ENCODE assay signal across 20 mouse cellular contexts in the genomic region with DNA sequence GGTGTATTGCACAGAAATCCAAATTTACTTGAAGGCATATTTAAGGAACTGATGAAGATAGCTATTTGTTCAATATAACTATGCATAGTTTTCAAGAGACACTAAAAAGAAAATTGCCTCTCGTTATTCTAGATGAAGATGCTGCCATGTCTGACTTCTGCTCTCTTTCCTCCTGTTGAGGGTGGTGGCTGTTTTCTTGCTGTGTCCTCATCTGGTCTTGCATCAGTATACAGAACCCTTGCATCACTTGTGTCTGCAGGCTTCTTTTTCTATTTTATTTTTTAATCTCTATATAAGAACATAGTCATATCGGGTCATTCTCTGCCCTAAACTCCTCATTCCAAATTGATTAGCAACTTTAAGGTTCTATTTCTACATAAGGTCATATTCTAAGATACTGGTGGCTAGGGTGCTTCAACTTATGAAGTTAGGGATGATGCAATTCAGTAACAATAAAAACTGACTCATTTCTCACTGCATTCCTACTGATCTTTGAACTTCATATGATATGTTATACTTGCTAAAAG.
"Had no signal": no experiment of that assay in that cellular context is flagged by ENCODE, and none has a peak within 500 bp of the region (broad histone marks: within the 10 kb centered on the region; RNA-seq: fewer than 3 reads in every experiment).

No protein-coding gene starts in this region.

- H3K9ac ChIP-seq: liver, embryonic 13.5 days; midbrain, embryonic 12.5 days; midbrain, embryonic 15.5 days; neural tube, embryonic 13.5 days; stomach, embryonic 15.5 days had no signal

- DNase-seq: kidney, adult 2 months; kidney, postnatal 25 days; layer of hippocampus, adult 9-11 months; layer of hippocampus, postnatal 36 days; liver, embryonic 13.5 days; lung, adult 2 months; lung, postnatal 14 days; lung, postnatal 4 days; right cerebral cortex, adult 18-20 months; right cerebral cortex, postnatal 14 days; right cerebral cortex, postnatal 4 days; thymus, adult 18-20 months; thymus, postnatal 36 days had no signal

- H3K27me3 ChIP-seq: liver, embryonic 13.5 days; midbrain, embryonic 12.5 days; midbrain, embryonic 15.5 days; neural tube, embryonic 13.5 days; stomach, embryonic 15.5 days had no signal

- H3K36me3 ChIP-seq: liver, embryonic 13.5 days; midbrain, embryonic 12.5 days; midbrain, embryonic 15.5 days; neural tube, embryonic 13.5 days; stomach, embryonic 15.5 days had no signal

- H3K4me3 ChIP-seq: layer of hippocampus, adult 2 months; left cerebral cortex, adult 2 months; liver, embryonic 13.5 days; midbrain, embryonic 12.5 days; midbrain, embryonic 15.5 days; neural tube, embryonic 13.5 days; stomach, embryonic 15.5 days had no signal

- ATAC-seq: midbrain, embryonic 15.5 days had no signal

- H3K9me3 ChIP-seq: liver, embryonic 13.5 days; midbrain, embryonic 12.5 days; midbrain, embryonic 15.5 days; neural tube, embryonic 13.5 days; stomach, embryonic 15.5 days had no signal

- H3K27ac ChIP-seq: kidney, postnatal 0 days; layer of hippocampus, adult 2 months; left cerebral cortex, adult 2 months; liver, embryonic 13.5 days; midbrain, embryonic 12.5 days; midbrain, embryonic 15.5 days; neural tube, embryonic 13.5 days; stomach, embryonic 15.5 days had no signal

- H3K4me1 ChIP-seq: liver, embryonic 13.5 days; midbrain, embryonic 12.5 days; midbrain, embryonic 15.5 days; neural tube, embryonic 13.5 days; stomach, embryonic 15.5 days had no signal
